Mouse (Mus musculus): ENCODE data around the gene Dzank1.

DNA sequence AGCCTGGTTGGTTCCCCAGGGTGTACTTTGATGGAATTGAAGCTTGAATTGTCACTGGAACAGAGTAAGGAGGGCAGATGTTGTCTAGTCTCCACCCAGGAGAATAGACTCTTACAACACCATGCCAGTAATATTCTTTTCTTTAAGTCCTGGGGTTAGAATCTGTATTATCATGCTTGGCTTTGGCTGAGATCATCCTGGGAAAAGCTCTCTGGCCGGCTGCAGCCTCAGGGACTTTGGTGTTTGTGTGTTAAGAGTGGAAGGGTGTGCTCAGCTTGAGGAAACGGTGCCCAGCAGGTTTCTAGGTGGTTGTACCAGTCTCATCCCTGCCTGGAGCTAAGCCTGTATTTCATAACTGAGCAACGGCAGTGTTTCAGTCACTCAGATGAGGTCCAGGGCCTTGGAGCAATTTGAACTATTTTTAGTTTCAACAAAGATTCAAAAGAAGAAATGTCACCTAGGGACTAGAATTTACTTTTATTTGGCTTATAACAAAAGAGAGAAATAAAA, 88.0 kb downstream of the Dzank1 start:
- TF ChIP-seq CTCF (IDR thresholded peaks at IDR 0.05; ENCODE audit: borderline replicate concordance, control insufficient read depth, extremely low read depth, insufficient read depth, low read length, poor library complexity) (no peak), POLR2A (IDR thresholded peaks at IDR 0.05; ENCODE audit: control insufficient read depth, extremely low read depth, insufficient read depth, low read length, poor library complexity) (no peak)
